Mouse (Mus musculus) bone marrow macrophage, adult 2 months (primary cell): ENCODE data around the gene Adipor2. TPM values are rescaled to one million over a fixed set of nuclear protein-coding genes. Genes with fewer than 3 reads are reported as not detected.
A peak's percentile ranks its signal among the peaks of the same experiment; 100 is the strongest.
"Not testable (repeated sequence)": the region's sequence is repeated elsewhere in the genome, so short reads cannot be mapped to it uniquely, and the experiment has no call there.

Experiments
- H3K27ac ChIP-seq: 2 replicates; pipeline ENCODE4 v1.5.1; 2012; ENCODE audit warnings: low read depth, low read length; ENCODE audit not compliant: insufficient read depth
- H3K4me1 ChIP-seq: 2 replicates; pipeline ENCODE4 v1.6.1; 2012; ENCODE audit warnings: low read length; ENCODE audit not compliant: control insufficient read depth, insufficient read depth
- H3K4me3 ChIP-seq: 2 replicates; pipeline ENCODE4 v1.5.1; 2012; ENCODE audit warnings: mild to moderate bottlenecking, low read length, moderate library complexity; ENCODE audit not compliant: insufficient read depth
- CTCF ChIP-seq: IDR thresholded peaks from 2 replicates; pipeline ENCODE4 v1.5.1; 2012; ENCODE audit warnings: low read depth, mild to moderate bottlenecking, low read length, moderate library complexity
- POLR2A ChIP-seq: IDR thresholded peaks from 2 replicates; pipeline ENCODE4 v1.6.1; 2012; ENCODE audit warnings: mild to moderate bottlenecking, low read depth, low read length, borderline replicate concordance
- polyA plus RNA-seq: library from polyadenylated mRNA; stranded (reverse); fragments of >200 nt; gene quantifications from 2 replicates; pipeline ENCODE4 v1.2.4, GENCODE M21; 2012; ENCODE audit not compliant: missing spikeins, insufficient read depth, insufficient read length

Adipor2 gene
- polyA plus RNA-seq, 1 experiment: 71.2 TPM

- H3K27ac ChIP-seq: no peak overlapping the region; the same call in 1 of the 2 replicates
- TF ChIP-seq POLR2A (no peak), CTCF (no peak)
Measured at GRCm38 (mm10) chr6:119377613-119378012, 39.9 kb downstream of the Adipor2 start.

GRCm38 (mm10) chr6:119375035-119375434 lies 42.5 kb downstream of the Adipor2 start:
- Histone ChIP-seq H3K4me1 (peaks cover 50% of the 10 kb centered on the region), H3K27ac (no peak overlapping the region), H3K4me3 (no peak overlapping the region)
- TF ChIP-seq CTCF: no peak

More at GRCm38 (mm10) chr6:119377613-119378012, 39.9 kb downstream of the Adipor2 start:
- Histone ChIP-seq H3K4me3 (no peak overlapping the region), H3K4me1 (peaks cover 44% of the 10 kb centered on the region)

GRCm38 (mm10) chr6:119373000-119373705 lies 44.4 kb downstream of the Adipor2 start:
- peaks cover 47% of the 10 kb centered on the region for H3K4me1 ChIP-seq
- TF ChIP-seq CTCF (no peak), POLR2A (no peak)
- H3K4me3 ChIP-seq: no peak overlapping the region
- H3K27ac ChIP-seq: peak overlapping the region; percentile 43

GRCm38 (mm10) chr6:119372237-119372636 lies 45.3 kb downstream of the Adipor2 start:
- Histone ChIP-seq H3K4me3 (no peak overlapping the region), H3K27ac (no peak overlapping the region), H3K4me1 (peaks cover 38% of the 10 kb centered on the region)
- TF ChIP-seq POLR2A (no peak), CTCF (no peak)

GRCm38 (mm10) chr6:119371624-119372023 lies 45.9 kb downstream of the Adipor2 start:
- peaks cover 33% of the 10 kb centered on the region for H3K4me1 ChIP-seq
- no peak overlapping the region for H3K27ac ChIP-seq
- H3K4me3 ChIP-seq: no peak overlapping the region
- TF ChIP-seq CTCF: no peak
- TF ChIP-seq POLR2A: no peak

- no peak for TF ChIP-seq CTCF
- no peak for TF ChIP-seq POLR2A
- no peak overlapping the region for H3K27ac ChIP-seq
- H3K4me3 ChIP-seq: no peak overlapping the region
Measured at GRCm38 (mm10) chr6:119367382-119367781, 50.1 kb downstream of the Adipor2 start.

GRCm38 (mm10) chr6:119366800-119367199 lies 50.7 kb downstream of the Adipor2 start:
- not testable (repeated sequence) for H3K4me3 ChIP-seq, H3K27ac ChIP-seq, H3K4me1 ChIP-seq

More at GRCm38 (mm10) chr6:119367382-119367781, 50.1 kb downstream of the Adipor2 start:
- H3K4me1 ChIP-seq: peaks cover 4% of the 10 kb centered on the region

- no peak overlapping the region for H3K4me3 ChIP-seq
- H3K27ac ChIP-seq: no peak overlapping the region
- TF ChIP-seq CTCF (no peak), POLR2A (no peak)
- peaks cover 14% of the 10 kb centered on the region for H3K4me1 ChIP-seq
Measured at GRCm38 (mm10) chr6:119363593-119363992, 53.9 kb downstream of the Adipor2 start.

- no peak overlapping the region for H3K27ac ChIP-seq
- TF ChIP-seq POLR2A (no peak), CTCF (no peak)
- peaks cover 22% of the 10 kb centered on the region for H3K4me1 ChIP-seq
- H3K4me3 ChIP-seq: no peak overlapping the region
Measured at GRCm38 (mm10) chr6:119360925-119361702, 56.4 kb downstream of the Adipor2 start.

- peak overlapping the region; percentile 33 for H3K27ac ChIP-seq
- H3K4me1 ChIP-seq: peaks cover 22% of the 10 kb centered on the region
- not testable (repeated sequence) for H3K4me3 ChIP-seq
Measured at GRCm38 (mm10) chr6:119360250-119360649, 57.3 kb downstream of the Adipor2 start.
